Mouse (Mus musculus): Measurements from ENCODE around the gene Gchfr.

The Gchfr gene

DNA sequence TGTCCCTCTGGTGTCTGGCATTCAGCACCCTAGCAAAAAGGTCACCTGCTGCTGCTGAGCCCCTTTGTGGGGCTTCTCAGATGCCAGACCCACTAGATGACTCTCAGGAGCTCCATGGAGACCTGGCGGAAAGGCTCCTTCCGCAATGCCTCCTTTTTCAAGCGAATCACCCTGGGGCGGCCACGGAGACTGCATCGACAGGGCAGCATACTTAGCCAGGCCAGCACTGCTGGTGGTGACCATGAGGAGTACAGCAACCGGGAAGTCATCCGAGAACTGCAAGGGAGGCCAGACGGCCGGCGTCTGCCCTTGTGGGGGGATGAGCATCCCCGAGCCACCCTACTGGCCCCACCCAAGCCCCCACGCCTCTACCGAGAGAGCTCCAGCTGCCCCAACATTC, 7.3 kb downstream of the Gchfr start:
- DNase-seq, result no peak

DNA sequence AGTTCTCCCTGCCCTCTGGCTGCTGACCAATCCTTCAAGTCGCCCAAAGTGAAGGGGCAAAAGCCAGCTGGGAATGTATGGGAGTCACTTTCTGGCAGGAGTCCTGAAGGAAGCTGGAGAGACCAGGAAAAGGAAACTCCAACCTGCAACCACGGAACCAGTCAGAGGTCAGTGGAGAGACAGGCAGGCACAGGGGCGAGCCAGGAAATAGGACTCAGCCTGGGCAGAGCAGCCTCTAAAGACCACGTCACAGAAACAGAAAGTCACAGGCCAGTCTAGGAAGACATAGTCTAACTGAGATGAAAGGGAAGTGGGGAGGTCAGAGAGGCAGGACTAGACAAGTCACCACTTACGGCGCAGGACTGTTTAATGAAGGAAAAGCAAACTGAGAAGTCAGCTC, 8.0 kb downstream of the Gchfr start:
- peak; percentile 47 for DNase-seq

- DNase-seq, result peak; percentile 32
Observed at GRCm38 (mm10) chr2:119176761-119177160, 9.2 kb downstream of the Gchfr start.

- DNase-seq, result no peak
Observed at GRCm38 (mm10) chr2:119177384-119177939, 9.9 kb downstream of the Gchfr start.

DNA sequence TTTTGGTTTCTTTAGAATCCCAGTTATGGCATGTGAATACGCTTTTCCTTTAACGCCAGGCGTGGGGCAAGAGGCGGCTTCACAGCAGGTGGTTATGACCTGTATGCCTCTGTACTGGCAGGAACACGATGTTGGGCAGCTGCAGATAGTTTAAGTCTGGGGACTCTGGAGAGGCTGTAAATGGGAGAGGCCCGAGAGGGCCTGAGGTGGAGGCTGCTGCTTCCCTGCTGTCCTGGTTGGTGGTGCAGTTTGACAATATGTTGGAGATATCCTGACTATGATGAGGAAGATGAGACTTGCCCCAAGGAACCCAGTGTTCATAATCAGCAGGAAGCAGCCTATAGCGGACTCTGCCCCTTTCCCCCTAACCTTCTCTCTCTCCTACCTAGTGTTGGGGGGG, 15.3 kb downstream of the Gchfr start:
- no peak for DNase-seq

- peak; percentile 86 for DNase-seq
Observed at GRCm38 (mm10) chr2:119189029-119189710, 21.6 kb downstream of the Gchfr start.

DNA sequence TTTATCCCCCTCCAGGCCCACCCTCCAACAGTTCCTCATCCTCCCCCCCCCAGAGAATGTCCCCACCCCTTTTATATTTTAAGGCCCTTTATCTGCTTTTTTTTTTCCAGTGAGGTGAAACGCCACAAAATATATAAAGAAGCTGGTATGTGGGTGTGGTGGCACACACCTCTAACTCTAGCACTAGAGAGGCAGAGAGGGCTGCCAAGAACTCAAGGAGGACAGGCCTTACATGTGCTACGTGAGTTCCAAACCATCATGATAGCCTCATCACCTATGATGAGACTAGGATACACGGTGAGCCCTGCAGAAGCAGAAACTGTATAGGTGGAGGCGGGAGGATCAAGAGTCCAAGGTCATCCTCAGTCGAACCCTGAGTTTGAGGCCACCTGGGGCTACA, 23.4 kb downstream of the Gchfr start:
- DNase-seq, result no peak

DNA sequence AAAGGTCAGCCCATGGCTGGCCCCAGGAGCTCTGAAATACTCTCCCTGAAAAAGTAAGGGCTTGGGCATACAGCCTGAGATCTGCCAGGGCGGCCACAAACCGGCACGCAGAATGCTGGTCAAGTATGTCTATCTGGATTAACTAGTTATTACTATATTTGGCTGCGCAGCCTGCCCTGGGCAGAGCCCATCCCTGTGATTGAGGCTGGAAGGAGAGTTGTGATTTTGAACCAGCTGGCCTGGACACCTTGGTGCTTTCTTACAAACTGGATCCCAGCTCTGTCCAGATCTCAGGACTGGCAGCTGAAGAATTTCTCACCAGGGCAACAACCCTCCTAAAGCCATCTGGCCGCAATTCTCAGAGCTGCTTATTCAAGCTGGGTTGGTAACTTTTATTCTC, 26.6 kb downstream of the Gchfr start:
- no peak for DNase-seq

GRCm38 (mm10) chr2:119196316-119197108, 28.9 kb downstream of the Gchfr start:
- DNase-seq, result no peak

- DNase-seq, result no peak
Observed at GRCm38 (mm10) chr2:119197493-119197892, 29.9 kb downstream of the Gchfr start.

GRCm38 (mm10) chr2:119198049-119198448, 30.5 kb downstream of the Gchfr start:
- DNase-seq, result no peak

DNA sequence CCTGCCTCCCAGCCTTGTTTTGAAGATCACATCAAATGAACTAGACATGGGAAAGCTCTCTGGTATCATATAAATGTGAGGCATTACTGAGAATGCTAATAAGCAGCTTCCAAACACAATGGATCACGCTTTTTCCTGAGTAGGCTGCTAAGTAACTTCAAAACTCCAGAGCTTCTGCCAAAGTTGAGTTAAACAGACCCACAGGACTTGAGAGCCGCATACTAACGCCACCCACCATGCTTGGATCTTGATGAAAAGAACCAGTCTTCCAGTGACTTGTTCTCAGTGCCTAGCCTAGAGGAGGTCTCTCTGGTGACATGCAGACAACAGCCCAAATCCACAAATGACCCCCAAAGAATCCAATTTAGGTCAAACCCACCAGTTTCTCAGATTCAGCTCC, 31.4 kb downstream of the Gchfr start:
- no peak for DNase-seq

DNA sequence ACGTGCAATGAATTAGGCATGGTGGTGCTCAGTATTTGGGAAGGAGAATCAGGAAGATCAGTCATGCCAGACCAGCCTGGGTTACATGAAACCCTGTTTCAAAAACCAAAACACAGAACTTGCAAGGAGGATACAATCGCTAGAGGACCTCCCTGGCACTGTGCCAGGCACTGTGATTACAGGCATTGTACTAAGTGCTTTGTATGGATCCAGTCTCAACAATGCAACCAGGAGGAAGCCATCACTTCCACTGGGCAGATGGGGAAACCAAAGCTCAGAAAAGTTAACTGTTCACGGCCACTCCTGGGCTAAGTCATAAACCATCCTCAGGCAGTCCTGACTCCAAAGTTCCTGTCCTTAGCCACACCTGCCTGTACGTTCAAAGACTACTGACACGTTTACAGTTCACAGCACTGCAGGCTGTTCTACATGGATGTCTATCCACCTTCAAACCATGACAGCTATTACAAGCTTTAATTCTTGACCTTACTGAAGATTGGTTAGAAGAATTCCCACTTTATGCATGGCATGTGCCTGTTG, 35.4 kb downstream of the Gchfr start:
- peak; percentile 59 for DNase-seq

DNA sequence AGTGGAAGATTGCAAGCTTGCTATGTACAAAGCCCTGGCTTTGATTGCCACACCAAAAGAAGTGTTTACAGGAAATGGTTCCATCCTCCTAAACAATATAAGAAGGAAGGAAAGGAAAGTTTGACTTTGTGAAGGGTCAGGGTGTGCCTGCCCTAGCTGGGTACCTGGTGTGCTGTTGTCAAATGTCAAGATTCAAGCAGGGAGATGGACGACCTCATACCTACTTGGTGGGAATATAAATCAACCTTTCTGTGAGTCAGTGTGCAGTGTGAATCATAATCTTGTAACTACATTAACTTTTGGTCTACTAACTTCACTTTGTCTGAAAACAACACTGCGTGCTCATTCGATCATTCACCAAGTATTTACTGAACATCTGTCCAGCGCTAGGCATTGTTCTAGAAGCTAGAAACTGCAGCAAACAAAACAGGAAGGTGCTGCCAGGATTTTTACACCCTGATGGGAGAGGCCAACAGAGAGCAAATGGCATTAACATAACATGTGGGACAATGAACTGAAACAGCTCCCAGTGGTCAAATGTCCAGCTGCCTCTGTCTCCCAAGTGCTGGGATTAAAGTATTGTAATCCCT, 36.4 kb downstream of the Gchfr start:
- peak; percentile 14 for DNase-seq

GRCm38 (mm10) chr2:119207961-119208343, 40.4 kb downstream of the Gchfr start:
- DNase-seq, result no peak

GRCm38 (mm10) chr2:119208344-119209175, 41.0 kb downstream of the Gchfr start, which contains the start of the genes Zfyve19 and Dnajc17:
TSS of gene Zfyve19 (plus strand) at chr2:119208617.
TSS of gene Dnajc17 (minus strand) at chr2:119208795.
- peak; percentile 97 for DNase-seq

DNA sequence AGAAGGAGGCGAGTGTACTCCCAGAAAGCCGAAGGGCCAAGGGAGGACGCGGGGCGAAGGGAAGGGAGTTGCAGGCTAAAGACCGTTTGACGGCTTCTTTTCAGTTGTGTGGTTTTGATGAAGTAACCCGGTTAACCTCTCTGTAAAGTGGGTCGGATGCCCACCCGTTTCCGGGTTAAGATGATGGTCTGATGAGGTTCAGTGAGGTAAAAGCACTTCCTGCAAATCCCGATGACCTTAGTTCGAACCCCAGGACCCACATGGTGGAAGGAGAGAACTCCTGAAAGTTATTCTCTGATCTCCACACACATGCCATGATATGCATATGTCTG, 41.6 kb downstream of the Gchfr start:
- no peak for DNase-seq
